Mouse (Mus musculus): ENCODE measurements around the gene Gm20683. TPM values are rescaled to one million over a fixed set of nuclear protein-coding genes. Genes with fewer than 3 reads are reported as not detected.
"Not testable (repeated sequence)": the region's sequence is repeated elsewhere in the genome, so short reads cannot be mapped to it uniquely, and the experiment has no call there.

Gene Gm20683
- polyA plus RNA-seq, 1 experiment from 2014 or later: 2.1 TPM

GRCm38 (mm10) chr17:25878611-25879180 lies 37.1 kb upstream of the Gm20683 start:
- DNase-seq (ENCODE audit: low spot score): no peak
- 93% methylated on average over 19 of the region's 19 CpGs for WGBS
- Histone ChIP-seq H3K27me3 (ENCODE audit: insufficient read depth, poor library complexity, severe bottlenecking) (no peaks in the 10 kb centered on the region), H3K9me3 (no peaks in the 10 kb centered on the region), H3K36me3 (peaks cover 37% of the 10 kb centered on the region), H3K4me1 (peaks cover 77% of the 10 kb centered on the region), H3K4me3 (no peak overlapping the region), H3K27ac (no peak overlapping the region)

- Histone ChIP-seq H3K4me1 (peaks cover 70% of the 10 kb centered on the region), H3K4me3 (no peak overlapping the region), H3K27me3 (ENCODE audit: insufficient read depth, poor library complexity, severe bottlenecking) (no peaks in the 10 kb centered on the region), H3K9me3 (no peaks in the 10 kb centered on the region), H3K27ac (no peak overlapping the region), H3K36me3 (peaks cover 30% of the 10 kb centered on the region)
- DNase-seq (ENCODE audit: low spot score): no peak
- 91% methylated on average over 32 of the region's 32 CpGs for WGBS
Observed at GRCm38 (mm10) chr17:25877741-25878610, 36.4 kb upstream of the Gm20683 start.

- H3K36me3 ChIP-seq: peaks cover 21% of the 10 kb centered on the region
- no peaks in the 10 kb centered on the region for H3K27me3 ChIP-seq (ENCODE audit: insufficient read depth, poor library complexity, severe bottlenecking)
- H3K4me3 ChIP-seq: no peak overlapping the region
- no peak overlapping the region for H3K27ac ChIP-seq
- H3K9me3 ChIP-seq: no peaks in the 10 kb centered on the region
- H3K4me1 ChIP-seq: peaks cover 62% of the 10 kb centered on the region
- WGBS: 90% methylated on average over 3 of the region's 3 CpGs
- DNase-seq (ENCODE audit: low spot score): no peak
Observed at GRCm38 (mm10) chr17:25877025-25877424, 35.5 kb upstream of the Gm20683 start.

- no peak for DNase-seq (ENCODE audit: low spot score)
- H3K4me1 ChIP-seq: peaks cover 56% of the 10 kb centered on the region
- peaks cover 21% of the 10 kb centered on the region for H3K36me3 ChIP-seq
- H3K27ac ChIP-seq: 0 out of 2 replicates have a peak overlapping the region, but pooled peaks have one; percentile 92
- no peaks in the 10 kb centered on the region for H3K27me3 ChIP-seq (ENCODE audit: insufficient read depth, poor library complexity, severe bottlenecking)
- peak overlapping the region; percentile 81 for H3K4me3 ChIP-seq
- 71% methylated on average over 10 of the region's 10 CpGs for WGBS
- H3K9me3 ChIP-seq: no peaks in the 10 kb centered on the region
Observed at GRCm38 (mm10) chr17:25876347-25876915, 34.9 kb upstream of the Gm20683 start.

GRCm38 (mm10) chr17:25875171-25876136 lies 33.9 kb upstream of the Gm20683 start:
- no peaks in the 10 kb centered on the region for H3K27me3 ChIP-seq (ENCODE audit: insufficient read depth, poor library complexity, severe bottlenecking)
- WGBS: 2% methylated on average over 59 of the region's 59 CpGs

GRCm38 (mm10) chr17:25874721-25875170 lies 33.2 kb upstream of the Gm20683 start, which contains the start of gene Mettl26:
Gene Mettl26, plus strand, starts transcription at chr17:25875074.
- H3K4me1 ChIP-seq: peaks cover 40% of the 10 kb centered on the region
- WGBS: 1% methylated on average over 25 of the region's 25 CpGs
- no peaks in the 10 kb centered on the region for H3K9me3 ChIP-seq
- peak within 1 kb of the TSS; percentile 81 for H3K4me3 ChIP-seq
- DNase-seq (ENCODE audit: low spot score): peak; percentile 91
- H3K36me3 ChIP-seq: peaks cover 21% of the 10 kb centered on the region
- H3K27ac ChIP-seq: peak within 1 kb of the TSS; percentile 92
- no peaks in the 10 kb centered on the region for H3K27me3 ChIP-seq (ENCODE audit: insufficient read depth, poor library complexity, severe bottlenecking)

More at GRCm38 (mm10) chr17:25875171-25876136, 33.9 kb upstream of the Gm20683 start:
- H3K9me3 ChIP-seq: no peaks in the 10 kb centered on the region
- peak overlapping the region; percentile 81 for H3K4me3 ChIP-seq
- H3K27ac ChIP-seq: peak overlapping the region; percentile 92
- DNase-seq (ENCODE audit: low spot score): peak; percentile 95
- peaks cover 47% of the 10 kb centered on the region for H3K4me1 ChIP-seq
- H3K36me3 ChIP-seq: peaks cover 21% of the 10 kb centered on the region

GRCm38 (mm10) chr17:25874148-25874720 lies 32.7 kb upstream of the Gm20683 start:
- Histone ChIP-seq H3K9me3 (no peaks in the 10 kb centered on the region), H3K27ac (peak overlapping the region; percentile 88), H3K27me3 (ENCODE audit: insufficient read depth, poor library complexity, severe bottlenecking) (no peaks in the 10 kb centered on the region), H3K36me3 (peaks cover 19% of the 10 kb centered on the region), H3K4me1 (peaks cover 36% of the 10 kb centered on the region), H3K4me3 (peak overlapping the region; percentile 81)
- WGBS: 10% methylated on average over 14 of the region's 14 CpGs
- no peak for DNase-seq (ENCODE audit: low spot score)

GRCm38 (mm10) chr17:25873405-25874147 lies 32.0 kb upstream of the Gm20683 start:
- H3K4me1 ChIP-seq: peaks cover 38% of the 10 kb centered on the region
- whole genome bisulfite sequencing: 71% methylated on average over 11 of the region's 11 CpGs
- no peak for DNase-seq (ENCODE audit: low spot score)

GRCm38 (mm10) chr17:25872676-25873075 lies 31.1 kb upstream of the Gm20683 start:
- Histone ChIP-seq H3K27ac (no peak overlapping the region), H3K4me3 (no peak overlapping the region), H3K36me3 (peaks cover 3% of the 10 kb centered on the region), H3K9me3 (no peaks in the 10 kb centered on the region), H3K27me3 (ENCODE audit: insufficient read depth, poor library complexity, severe bottlenecking) (no peaks in the 10 kb centered on the region), H3K4me1 (peaks cover 45% of the 10 kb centered on the region)
- no peak for DNase-seq (ENCODE audit: low spot score)
- 71% methylated on average over 3 of the region's 3 CpGs for WGBS

More at GRCm38 (mm10) chr17:25873405-25874147, 32.0 kb upstream of the Gm20683 start:
- Histone ChIP-seq H3K9me3 (no peaks in the 10 kb centered on the region), H3K27ac (peak overlapping the region; percentile 88), H3K36me3 (peaks cover 12% of the 10 kb centered on the region), H3K4me3 (peak overlapping the region; percentile 81; the same call in 1 of the 2 replicates), H3K27me3 (ENCODE audit: insufficient read depth, poor library complexity, severe bottlenecking) (no peaks in the 10 kb centered on the region)

GRCm38 (mm10) chr17:25871566-25871965 lies 30.0 kb upstream of the Gm20683 start:
- not testable (repeated sequence) for H3K27ac ChIP-seq; DNase-seq (ENCODE audit: low spot score); H3K36me3 ChIP-seq; H3K27me3 ChIP-seq (ENCODE audit: insufficient read depth, poor library complexity, severe bottlenecking); H3K4me3 ChIP-seq; H3K9me3 ChIP-seq
- peaks cover 47% of the 10 kb centered on the region for H3K4me1 ChIP-seq

- Histone ChIP-seq H3K27ac (no peak overlapping the region), H3K27me3 (ENCODE audit: insufficient read depth, poor library complexity, severe bottlenecking) (no peaks in the 10 kb centered on the region), H3K9me3 (no peaks in the 10 kb centered on the region), H3K4me3 (no peak overlapping the region), H3K36me3 (peaks cover 16% of the 10 kb centered on the region), H3K4me1 (peaks cover 47% of the 10 kb centered on the region)
- DNase-seq (ENCODE audit: low spot score): no peak
- 82% methylated on average over 2 of the region's 2 CpGs for WGBS
Observed at GRCm38 (mm10) chr17:25869954-25870353, 28.4 kb upstream of the Gm20683 start.

All from heart, embryonic 10.5 days (tissue).